Mouse (Mus musculus) lung, postnatal 4 days (tissue): ENCODE results near the gene Kif3c.
A peak's percentile ranks its signal among the peaks of the same experiment; 100 is the strongest.
"Not testable (repeated sequence)": the region's sequence is repeated elsewhere in the genome, so short reads cannot be mapped to it uniquely, and the experiment has no call there.

Source experiments
- DNase-seq, 2 experiments: peaks; one replicate each; pipeline ENCODE4 v3.0.0; 2021

The Kif3c gene

GRCm38 (mm10) chr12:3370979-3371925 lies 6.3 kb downstream of the Kif3c start:
- no peak for DNase-seq

DNA sequence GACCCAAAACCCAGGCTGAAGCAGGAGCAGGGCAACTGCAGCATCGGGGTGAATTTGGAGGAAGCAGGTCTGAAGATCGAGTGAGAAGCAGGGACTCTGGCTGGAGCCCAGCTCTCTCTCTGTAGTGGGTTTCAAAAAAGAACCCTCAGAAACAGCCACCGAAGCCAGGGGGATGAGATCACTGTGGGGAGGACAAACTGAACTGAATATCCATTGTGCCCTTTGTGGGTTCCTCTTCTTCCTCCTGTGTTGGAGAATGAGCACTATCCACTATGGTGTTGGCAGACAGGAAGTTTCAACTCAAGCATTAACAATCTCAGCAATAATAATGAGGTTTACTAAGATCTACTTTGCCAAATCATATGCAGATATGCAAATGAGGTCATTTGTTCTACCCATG lies 7.1 kb downstream of the Kif3c start:
- no peak for DNase-seq

- DNase-seq: no peak
Observed at GRCm38 (mm10) chr12:3373566-3373965, 8.6 kb downstream of the Kif3c start.

- peak in 1 of 2 experiments; percentile 33 for DNase-seq
Observed at GRCm38 (mm10) chr12:3374552-3374951, 9.6 kb downstream of the Kif3c start.

DNA sequence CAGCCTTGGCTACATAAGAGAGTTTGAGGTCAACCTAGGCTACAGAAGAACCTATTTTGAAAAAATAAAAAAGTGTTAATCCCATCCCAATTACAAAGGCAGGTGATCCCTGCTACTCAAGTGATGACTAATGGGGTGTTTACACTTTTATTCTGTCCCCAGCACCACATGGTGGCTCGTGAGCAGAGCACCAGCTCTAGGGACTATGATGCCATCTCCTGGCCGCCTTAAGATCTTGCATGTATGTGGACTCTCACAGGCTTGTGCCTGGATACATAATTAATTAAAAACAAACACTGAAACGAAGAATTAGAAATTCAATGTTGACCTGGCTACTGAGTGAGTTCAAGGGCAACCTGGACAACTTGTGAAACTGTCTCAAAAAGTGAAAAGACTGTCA lies 12.3 kb downstream of the Kif3c start:
- DNase-seq: no peak

GRCm38 (mm10) chr12:3377755-3378154 lies 12.8 kb downstream of the Kif3c start:
- no peak for DNase-seq

DNA sequence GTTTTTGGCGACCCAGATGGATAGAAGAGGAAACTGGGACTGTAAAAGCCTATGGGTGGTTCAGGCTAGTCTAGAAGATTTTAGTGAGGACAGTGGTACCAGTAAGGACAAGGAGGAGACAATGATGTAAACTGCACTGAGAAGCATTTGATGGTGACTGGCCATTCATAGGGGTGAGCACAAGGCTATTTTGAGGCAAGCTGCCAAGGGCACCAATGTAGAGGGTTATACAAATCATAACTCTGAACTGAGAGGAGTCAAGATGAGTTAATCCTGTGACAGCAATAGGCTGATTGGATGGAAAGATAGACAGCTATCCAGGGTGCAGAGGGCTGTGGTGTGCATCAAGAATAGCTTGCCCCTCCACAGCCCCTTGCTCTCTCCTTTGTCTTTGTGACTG lies 19.9 kb downstream of the Kif3c start:
- DNase-seq: no peak

DNA sequence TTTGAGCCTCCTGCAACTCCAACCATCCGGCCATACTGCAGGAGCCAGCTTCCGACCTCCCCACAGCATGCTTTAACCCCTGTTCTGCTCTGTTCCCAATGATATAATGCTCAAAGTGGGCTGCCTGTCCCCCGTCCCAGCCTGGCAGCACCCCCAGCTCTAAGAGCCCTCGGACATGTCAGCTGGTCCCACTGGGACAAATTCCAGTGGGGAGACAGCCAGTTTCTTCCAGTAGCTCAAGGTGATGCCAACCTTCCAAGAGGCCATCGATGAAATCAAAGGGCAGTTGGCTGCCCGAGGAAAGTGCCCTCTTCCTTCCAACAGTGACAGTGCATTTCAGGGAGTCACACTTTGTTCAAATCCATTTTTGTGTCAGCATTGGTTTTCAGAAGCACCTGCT lies 20.3 kb downstream of the Kif3c start:
- no peak for DNase-seq

DNA sequence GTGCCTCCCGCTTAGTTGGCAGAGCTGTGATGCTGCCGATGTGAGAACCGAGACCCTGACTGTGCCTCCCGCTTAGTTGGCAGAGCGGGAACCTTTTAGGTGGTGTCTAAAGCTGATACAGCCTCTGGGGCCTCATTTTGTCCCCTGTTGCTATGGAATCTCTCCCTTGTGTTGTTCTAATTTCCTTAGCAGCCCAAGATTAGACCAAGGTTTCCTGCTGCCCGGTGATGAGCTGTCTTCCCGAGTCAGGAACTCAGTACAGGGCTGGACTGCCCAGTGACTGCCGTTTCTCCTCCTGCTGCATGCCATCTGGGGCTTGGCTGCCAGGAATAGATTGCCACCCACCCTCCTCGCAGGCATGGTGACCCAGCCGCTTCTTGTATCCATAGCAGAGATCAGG lies 21.0 kb downstream of the Kif3c start:
- DNase-seq: no peak

GRCm38 (mm10) chr12:3387891-3388290 lies 23.0 kb downstream of the Kif3c start:
- no peak for DNase-seq

DNA sequence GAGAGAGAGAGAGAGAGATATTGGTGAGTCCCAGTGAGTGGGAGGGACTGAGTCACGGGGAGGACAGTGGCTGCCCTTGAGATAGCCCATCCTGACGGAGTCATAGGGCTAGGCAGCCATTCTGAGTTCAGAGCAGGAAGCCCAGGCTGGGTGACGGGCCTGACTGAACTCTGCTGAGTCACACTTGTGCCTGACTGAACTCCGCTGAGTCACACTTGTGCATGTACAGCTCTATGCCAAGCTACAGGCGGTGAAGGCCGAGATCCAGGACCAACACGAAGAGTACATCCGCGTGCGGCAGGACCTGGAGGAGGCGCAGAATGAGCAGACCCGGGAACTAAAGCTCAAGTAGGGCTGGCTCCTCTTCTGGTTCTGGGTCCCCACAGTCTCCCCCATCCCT lies 24.5 kb downstream of the Kif3c start:
- DNase-seq: no peak

GRCm38 (mm10) chr12:3390071-3390470 lies 25.1 kb downstream of the Kif3c start:
- DNase-seq: no peak

GRCm38 (mm10) chr12:3390577-3391262 lies 25.8 kb downstream of the Kif3c start:
- peak; percentile 77 to 85 for DNase-seq

GRCm38 (mm10) chr12:3391276-3391675 lies 26.3 kb downstream of the Kif3c start:
- DNase-seq: no peak

DNA sequence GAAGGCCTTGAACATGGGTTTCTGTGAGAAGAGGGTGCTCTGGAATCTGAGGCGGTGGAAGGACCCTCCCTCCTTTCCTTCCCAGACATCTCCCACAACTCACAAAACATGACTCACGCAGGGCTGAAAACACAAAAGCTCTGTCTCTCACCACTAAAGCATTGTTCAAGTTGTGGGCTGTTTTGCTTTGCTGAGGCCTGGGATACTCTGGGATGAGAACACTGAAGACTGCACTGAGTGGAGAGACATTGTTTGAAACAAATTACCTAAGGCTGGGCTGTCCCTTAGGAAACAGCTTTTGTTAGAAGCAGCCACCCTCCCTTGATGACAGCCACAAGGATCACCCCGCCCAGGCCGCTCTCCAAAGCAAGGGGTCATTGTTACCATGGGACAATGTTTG lies 28.2 kb downstream of the Kif3c start:
- DNase-seq: no peak

DNA sequence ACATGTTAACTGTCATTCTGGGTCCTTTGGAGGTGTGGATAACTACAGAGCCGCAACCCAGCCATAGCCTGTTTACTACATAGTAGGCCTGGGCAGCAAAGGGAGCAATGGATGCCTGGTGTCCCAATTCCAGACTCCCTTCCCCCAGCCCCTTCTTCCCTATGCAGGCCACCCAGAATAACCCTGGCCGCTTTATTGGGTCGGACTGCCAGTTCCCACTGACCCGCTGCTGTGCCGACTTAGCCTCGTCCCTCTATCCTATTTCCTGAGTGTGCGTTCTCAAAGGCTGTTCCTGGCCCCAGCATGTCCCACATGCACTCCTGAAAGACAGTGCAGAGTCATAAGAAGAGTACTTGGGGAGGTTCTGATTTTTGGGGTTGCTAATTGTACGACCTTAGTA lies 32.0 kb downstream of the Kif3c start:
- DNase-seq: no peak

GRCm38 (mm10) chr12:3405662-3406061 lies 40.7 kb downstream of the Kif3c start:
- DNase-seq: not testable (repeated sequence)

GRCm38 (mm10) chr12:3406585-3406984 lies 41.7 kb downstream of the Kif3c start:
- DNase-seq: no peak

- no peak for DNase-seq
Observed at GRCm38 (mm10) chr12:3414956-3415355, 50.0 kb downstream of the Kif3c start.

- no peak for DNase-seq
Observed at GRCm38 (mm10) chr12:3418761-3419160, 53.8 kb downstream of the Kif3c start.

DNA sequence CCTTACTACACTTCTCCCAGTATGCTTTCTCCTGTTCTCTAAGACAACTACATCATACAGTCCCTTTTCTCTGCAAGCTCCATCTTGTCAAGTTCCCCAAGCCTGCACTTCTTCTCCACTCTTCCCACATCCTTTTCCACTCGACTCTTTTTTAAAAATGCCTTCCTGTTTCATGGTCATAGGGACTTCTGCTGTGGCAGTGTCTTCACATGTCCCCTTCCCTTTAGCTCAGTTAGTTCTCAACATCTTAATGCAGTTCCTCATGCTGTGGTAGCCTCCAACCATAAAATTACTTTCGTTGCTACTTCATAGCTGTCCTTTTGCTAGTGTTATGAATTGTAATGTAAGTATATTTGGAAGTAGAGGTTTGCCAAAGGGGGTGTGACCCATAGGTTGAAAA lies 55.6 kb downstream of the Kif3c start:
- DNase-seq: no peak

GRCm38 (mm10) chr12:3422786-3423185 lies 57.9 kb downstream of the Kif3c start:
- no peak for DNase-seq

DNA sequence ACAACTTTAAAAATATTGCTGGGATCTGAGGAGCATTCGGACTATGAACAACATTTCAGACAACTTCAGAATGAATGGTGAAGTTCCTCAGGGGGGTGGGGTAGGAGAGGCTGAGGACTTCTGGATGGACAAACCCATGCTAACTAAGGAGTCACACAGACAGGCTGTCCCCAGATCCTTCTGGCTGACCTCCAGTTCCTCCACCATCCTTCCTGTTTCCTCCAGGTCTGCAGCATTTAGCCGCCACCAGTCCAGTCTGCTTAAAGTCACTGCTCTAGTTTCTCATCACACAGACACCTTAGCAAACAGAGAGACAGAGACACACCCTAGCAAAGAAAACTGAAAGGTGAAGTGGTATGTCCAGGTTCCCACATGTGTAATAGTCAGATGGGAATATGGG lies 59.2 kb downstream of the Kif3c start:
- no peak for DNase-seq
